Mouse (Mus musculus): Measurements from ENCODE around the gene 1700016C15Rik. TPM values are rescaled to one million over a fixed set of nuclear protein-coding genes. Genes with fewer than 3 reads are reported as not detected.

1700016C15Rik gene
- polyA plus RNA-seq, 1 experiment from 2014 or later: not detected

GRCm38 (mm10) chr1:177713635-177714396, 15.8 kb upstream of the 1700016C15Rik start:
- Histone ChIP-seq H3K4me1 (ENCODE audit: control insufficient read depth, insufficient read depth, low read depth, low read length) (no peaks in the 10 kb centered on the region; the same call in 1 of the 2 replicates), H3K9ac (ENCODE audit: low read depth, low read length) (no peak overlapping the region), H3K9me3 (ENCODE audit: control insufficient read depth, low read length) (peaks cover 4% of the 10 kb centered on the region; the same call in 1 of the 2 replicates), H3K27ac (ENCODE audit: low read depth, low read length) (no peak overlapping the region), H3K4me3 (ENCODE audit: low read length) (no peak overlapping the region), H3K36me3 (ENCODE audit: control insufficient read depth, insufficient read depth, low read length) (no peaks in the 10 kb centered on the region), H3K4me2 (ENCODE audit: low read length) (no peak overlapping the region), H3K27me3 (replicated peaks; ENCODE audit: control insufficient read depth, insufficient read depth, low read length) (no peaks in the 10 kb centered on the region)
- ATAC-seq: no peak
- WGBS: 81% methylated on average over 3 of the region's 3 CpGs

- Histone ChIP-seq H3K9me3 (ENCODE audit: control insufficient read depth, low read length) (peaks cover 4% of the 10 kb centered on the region; the same call in 1 of the 2 replicates), H3K27me3 (replicated peaks; ENCODE audit: control insufficient read depth, insufficient read depth, low read length) (no peaks in the 10 kb centered on the region), H3K4me1 (ENCODE audit: control insufficient read depth, insufficient read depth, low read depth, low read length) (no peaks in the 10 kb centered on the region; the same call in 1 of the 2 replicates), H3K9ac (ENCODE audit: low read depth, low read length) (no peak overlapping the region), H3K4me2 (ENCODE audit: low read length) (no peak overlapping the region), H3K27ac (ENCODE audit: low read depth, low read length) (no peak overlapping the region), H3K4me3 (ENCODE audit: low read length) (no peak overlapping the region), H3K36me3 (ENCODE audit: control insufficient read depth, insufficient read depth, low read length) (no peaks in the 10 kb centered on the region)
- WGBS: 89% methylated on average over 5 of the region's 5 CpGs
- ATAC-seq: no peak
Observed at GRCm38 (mm10) chr1:177714397-177715012, 15.1 kb upstream of the 1700016C15Rik start.

GRCm38 (mm10) chr1:177716448-177716847, 13.2 kb upstream of the 1700016C15Rik start:
- Histone ChIP-seq H3K4me3 (ENCODE audit: low read length) (no peak overlapping the region), H3K9me3 (ENCODE audit: control insufficient read depth, low read length) (no peaks in the 10 kb centered on the region), H3K4me2 (ENCODE audit: low read length) (no peak overlapping the region), H3K4me1 (ENCODE audit: control insufficient read depth, insufficient read depth, low read depth, low read length) (no peaks in the 10 kb centered on the region; the same call in 1 of the 2 replicates), H3K36me3 (ENCODE audit: control insufficient read depth, insufficient read depth, low read length) (no peaks in the 10 kb centered on the region), H3K9ac (ENCODE audit: low read depth, low read length) (no peak overlapping the region), H3K27me3 (replicated peaks; ENCODE audit: control insufficient read depth, insufficient read depth, low read length) (no peaks in the 10 kb centered on the region), H3K27ac (ENCODE audit: low read depth, low read length) (no peak overlapping the region)
- no peak for ATAC-seq
- 77% methylated on average over 3 of the region's 3 CpGs for WGBS

GRCm38 (mm10) chr1:177717057-177717835, 12.4 kb upstream of the 1700016C15Rik start:
- no peak overlapping the region for H3K4me3 ChIP-seq (ENCODE audit: low read length)
- H3K36me3 ChIP-seq (ENCODE audit: control insufficient read depth, insufficient read depth, low read length): no peaks in the 10 kb centered on the region
- no peaks in the 10 kb centered on the region; the same call in 1 of the 2 replicates for H3K4me1 ChIP-seq (ENCODE audit: control insufficient read depth, insufficient read depth, low read depth, low read length)
- no peak for ATAC-seq
- no peaks in the 10 kb centered on the region for H3K9me3 ChIP-seq (ENCODE audit: control insufficient read depth, low read length)
- H3K27me3 ChIP-seq (replicated peaks; ENCODE audit: control insufficient read depth, insufficient read depth, low read length): no peaks in the 10 kb centered on the region
- no peak overlapping the region for H3K9ac ChIP-seq (ENCODE audit: low read depth, low read length)
- WGBS: 78% methylated on average over 7 of the region's 7 CpGs
- no peak overlapping the region for H3K27ac ChIP-seq (ENCODE audit: low read depth, low read length)
- no peak overlapping the region for H3K4me2 ChIP-seq (ENCODE audit: low read length)

- Histone ChIP-seq H3K4me1 (ENCODE audit: control insufficient read depth, insufficient read depth, low read depth, low read length) (no peaks in the 10 kb centered on the region; the same call in 1 of the 2 replicates), H3K9ac (ENCODE audit: low read depth, low read length) (no peak overlapping the region), H3K9me3 (ENCODE audit: control insufficient read depth, low read length) (no peaks in the 10 kb centered on the region), H3K4me3 (ENCODE audit: low read length) (no peak overlapping the region), H3K27me3 (replicated peaks; ENCODE audit: control insufficient read depth, insufficient read depth, low read length) (no peaks in the 10 kb centered on the region), H3K4me2 (ENCODE audit: low read length) (no peak overlapping the region), H3K36me3 (ENCODE audit: control insufficient read depth, insufficient read depth, low read length) (no peaks in the 10 kb centered on the region), H3K27ac (ENCODE audit: low read depth, low read length) (no peak overlapping the region)
- ATAC-seq: 0 out of 2 replicates have a peak, but pooled peaks have one; percentile 37
- 36% methylated on average over 11 of the region's 11 CpGs for WGBS
Observed at GRCm38 (mm10) chr1:177718340-177719028, 11.1 kb upstream of the 1700016C15Rik start.

- Histone ChIP-seq H3K4me1 (ENCODE audit: control insufficient read depth, insufficient read depth, low read depth, low read length) (no peaks in the 10 kb centered on the region; the same call in 1 of the 2 replicates), H3K9ac (ENCODE audit: low read depth, low read length) (no peak overlapping the region), H3K27ac (ENCODE audit: low read depth, low read length) (no peak overlapping the region), H3K36me3 (ENCODE audit: control insufficient read depth, insufficient read depth, low read length) (no peaks in the 10 kb centered on the region), H3K4me2 (ENCODE audit: low read length) (no peak overlapping the region), H3K9me3 (ENCODE audit: control insufficient read depth, low read length) (no peaks in the 10 kb centered on the region), H3K27me3 (replicated peaks; ENCODE audit: control insufficient read depth, insufficient read depth, low read length) (no peaks in the 10 kb centered on the region), H3K4me3 (ENCODE audit: low read length) (no peak overlapping the region)
- no peak for ATAC-seq
- 61% methylated on average over 3 of the region's 3 CpGs for WGBS
Observed at GRCm38 (mm10) chr1:177719029-177719427, 10.6 kb upstream of the 1700016C15Rik start.

GRCm38 (mm10) chr1:177723786-177724185, 5.8 kb upstream of the 1700016C15Rik start:
- H3K27ac ChIP-seq (ENCODE audit: low read depth, low read length): no peak overlapping the region
- no peaks in the 10 kb centered on the region; the same call in 1 of the 2 replicates for H3K4me1 ChIP-seq (ENCODE audit: control insufficient read depth, insufficient read depth, low read depth, low read length)
- no peaks in the 10 kb centered on the region for H3K36me3 ChIP-seq (ENCODE audit: control insufficient read depth, insufficient read depth, low read length)
- H3K9ac ChIP-seq (ENCODE audit: low read depth, low read length): no peak overlapping the region
- no peaks in the 10 kb centered on the region for H3K27me3 ChIP-seq (replicated peaks; ENCODE audit: control insufficient read depth, insufficient read depth, low read length)
- no peak overlapping the region for H3K4me3 ChIP-seq (ENCODE audit: low read length)
- H3K4me2 ChIP-seq (ENCODE audit: low read length): no peak overlapping the region
- WGBS: 83% methylated on average over 4 of the region's 4 CpGs
- ATAC-seq: no peak
- no peaks in the 10 kb centered on the region for H3K9me3 ChIP-seq (ENCODE audit: control insufficient read depth, low read length)

GRCm38 (mm10) chr1:177726870-177727269, 2.7 kb upstream of the 1700016C15Rik start:
- Histone ChIP-seq H3K27ac (ENCODE audit: low read depth, low read length) (no peak overlapping the region), H3K36me3 (ENCODE audit: control insufficient read depth, insufficient read depth, low read length) (no peaks in the 10 kb centered on the region), H3K9ac (ENCODE audit: low read depth, low read length) (no peak overlapping the region), H3K9me3 (ENCODE audit: control insufficient read depth, low read length) (peaks cover 3% of the 10 kb centered on the region), H3K4me3 (ENCODE audit: low read length) (no peak overlapping the region), H3K4me1 (ENCODE audit: control insufficient read depth, insufficient read depth, low read depth, low read length) (no peaks in the 10 kb centered on the region), H3K27me3 (replicated peaks; ENCODE audit: control insufficient read depth, insufficient read depth, low read length) (no peaks in the 10 kb centered on the region), H3K4me2 (ENCODE audit: low read length) (no peak overlapping the region)
- no peak for ATAC-seq
- WGBS: 86% methylated on average over 5 of the region's 5 CpGs

All from hindbrain, embryonic 16.5 days (tissue).